Mouse (Mus musculus): ENCODE measurements around the gene Tcirg1. TPM values are rescaled to one million over a fixed set of nuclear protein-coding genes. Genes with fewer than 3 reads are reported as not detected.

Gene Tcirg1
- polyA plus RNA-seq, 1 experiment from 2014 or later: 34.8 TPM

- 0 out of 2 replicates have a peak within 1 kb of the TSS, but pooled peaks have one; percentile 16 for H3K9ac ChIP-seq (ENCODE audit: low read length)
- H3K9me3 ChIP-seq (ENCODE audit: control insufficient read depth, low read length): no peaks in the 10 kb centered on the region
- H3K27me3 ChIP-seq (replicated peaks; ENCODE audit: control insufficient read depth, insufficient read depth, low read length): no peaks in the 10 kb centered on the region
- H3K27ac ChIP-seq (ENCODE audit: low read depth): peak within 1 kb of the TSS; percentile 59
- DNase-seq (ENCODE audit: low spot score) (peak; percentile 68), ATAC-seq (replicated peaks; ENCODE audit: low FRiP score, low TSS enrichment, low read depth) (no peak)
- peaks cover 10% of the 10 kb centered on the region for H3K4me1 ChIP-seq (replicated peaks; ENCODE audit: control insufficient read depth, insufficient read depth, low read length)
- H3K36me3 ChIP-seq (ENCODE audit: control insufficient read depth, insufficient read depth, low read length): no peaks in the 10 kb centered on the region
- 49% methylated on average over 12 of the region's 12 CpGs for WGBS
- no peak within 1 kb of the TSS for H3K4me3 ChIP-seq (ENCODE audit: low read depth, low read length)
- H3K4me2 ChIP-seq (ENCODE audit: low read length): no peak within 1 kb of the TSS; the same call in 1 of the 2 replicates
These were observed 22.4 kb upstream of the Tcirg1 start, which contains the start of gene Aldh3b1 for GRCm38 (mm10) chr19:3929211-3929941. Gene Aldh3b1, minus strand, starts transcription at chr19:3929808.

- DNase-seq (ENCODE audit: low spot score): no peak
- no peak overlapping the region for H3K9ac ChIP-seq (ENCODE audit: low read length)
- no peak overlapping the region for H3K4me3 ChIP-seq (ENCODE audit: low read depth, low read length)
- no peak for ATAC-seq (replicated peaks; ENCODE audit: low FRiP score, low TSS enrichment, low read depth)
- peak overlapping the region; percentile 11; the same call in 1 of the 2 replicates for H3K27ac ChIP-seq (ENCODE audit: low read depth)
- H3K9me3 ChIP-seq (ENCODE audit: control insufficient read depth, low read length): no peaks in the 10 kb centered on the region
- H3K4me1 ChIP-seq (replicated peaks; ENCODE audit: control insufficient read depth, insufficient read depth, low read length): peaks cover 10% of the 10 kb centered on the region
- H3K36me3 ChIP-seq (ENCODE audit: control insufficient read depth, insufficient read depth, low read length): no peaks in the 10 kb centered on the region
- WGBS: 80% methylated on average over 4 of the region's 4 CpGs
- no peak overlapping the region for H3K4me2 ChIP-seq (ENCODE audit: low read length)
- no peaks in the 10 kb centered on the region for H3K27me3 ChIP-seq (replicated peaks; ENCODE audit: control insufficient read depth, insufficient read depth, low read length)
These were observed 21.8 kb upstream of the Tcirg1 start for GRCm38 (mm10) chr19:3928779-3929178.

- H3K36me3 ChIP-seq (ENCODE audit: control insufficient read depth, insufficient read depth, low read length): no peaks in the 10 kb centered on the region
- 85% methylated on average over 4 of the region's 4 CpGs for WGBS
- no peak overlapping the region for H3K4me2 ChIP-seq (ENCODE audit: low read length)
- H3K9ac ChIP-seq (ENCODE audit: low read length): no peak overlapping the region
- no peak overlapping the region for H3K27ac ChIP-seq (ENCODE audit: low read depth)
- no peaks in the 10 kb centered on the region for H3K27me3 ChIP-seq (replicated peaks; ENCODE audit: control insufficient read depth, insufficient read depth, low read length)
- H3K4me3 ChIP-seq (ENCODE audit: low read depth, low read length): no peak overlapping the region
- ATAC-seq (replicated peaks; ENCODE audit: low FRiP score, low TSS enrichment, low read depth) (no peak), DNase-seq (ENCODE audit: low spot score) (no peak)
- H3K9me3 ChIP-seq (ENCODE audit: control insufficient read depth, low read length): no peaks in the 10 kb centered on the region
- peaks cover 10% of the 10 kb centered on the region for H3K4me1 ChIP-seq (replicated peaks; ENCODE audit: control insufficient read depth, insufficient read depth, low read length)
These were observed 21.1 kb upstream of the Tcirg1 start for GRCm38 (mm10) chr19:3927989-3928388.

DNA sequence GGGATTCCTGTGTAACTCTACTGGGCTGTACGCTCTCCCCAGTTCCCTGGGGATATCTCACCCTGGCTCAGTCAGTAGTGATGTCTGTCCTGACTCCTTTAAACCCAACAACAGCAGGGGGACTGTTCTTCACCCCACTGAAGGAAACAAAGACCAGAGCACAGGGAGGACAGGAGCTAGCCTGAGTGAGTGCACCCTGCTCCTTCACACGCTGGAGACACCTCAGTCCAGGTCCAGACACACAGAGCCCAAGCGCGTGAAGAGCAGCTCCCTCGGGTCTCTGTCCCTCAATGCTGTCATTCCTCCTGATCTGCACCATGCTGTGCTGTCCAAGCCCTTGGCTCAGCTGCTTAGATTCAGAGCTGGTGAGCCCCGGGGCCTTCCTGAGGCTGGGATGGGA, 19.8 kb upstream of the Tcirg1 start:
- Histone ChIP-seq H3K4me1 (replicated peaks; ENCODE audit: control insufficient read depth, insufficient read depth, low read length) (peaks cover 10% of the 10 kb centered on the region), H3K9me3 (ENCODE audit: control insufficient read depth, low read length) (no peaks in the 10 kb centered on the region), H3K27me3 (replicated peaks; ENCODE audit: control insufficient read depth, insufficient read depth, low read length) (no peaks in the 10 kb centered on the region), H3K4me2 (ENCODE audit: low read length) (no peak overlapping the region), H3K36me3 (ENCODE audit: control insufficient read depth, insufficient read depth, low read length) (no peaks in the 10 kb centered on the region), H3K9ac (ENCODE audit: low read length) (no peak overlapping the region), H3K27ac (ENCODE audit: low read depth) (no peak overlapping the region), H3K4me3 (ENCODE audit: low read depth, low read length) (no peak overlapping the region)
- ATAC-seq (replicated peaks; ENCODE audit: low FRiP score, low TSS enrichment, low read depth) (no peak), DNase-seq (ENCODE audit: low spot score) (no peak)
- WGBS: 73% methylated on average over 6 of the region's 6 CpGs

- DNase-seq (ENCODE audit: low spot score) (no peak), ATAC-seq (replicated peaks; ENCODE audit: low FRiP score, low TSS enrichment, low read depth) (no peak)
- no peaks in the 10 kb centered on the region for H3K27me3 ChIP-seq (replicated peaks; ENCODE audit: control insufficient read depth, insufficient read depth, low read length)
- no peak overlapping the region for H3K27ac ChIP-seq (ENCODE audit: low read depth)
- no peaks in the 10 kb centered on the region for H3K9me3 ChIP-seq (ENCODE audit: control insufficient read depth, low read length)
- H3K9ac ChIP-seq (ENCODE audit: low read length): no peak overlapping the region
- H3K4me2 ChIP-seq (ENCODE audit: low read length): no peak overlapping the region
- no peak overlapping the region for H3K4me3 ChIP-seq (ENCODE audit: low read depth, low read length)
- H3K4me1 ChIP-seq (replicated peaks; ENCODE audit: control insufficient read depth, insufficient read depth, low read length): peaks cover 10% of the 10 kb centered on the region
- 60% methylated on average over 3 of the region's 3 CpGs for WGBS
- H3K36me3 ChIP-seq (ENCODE audit: control insufficient read depth, insufficient read depth, low read length): no peaks in the 10 kb centered on the region
These were observed 19.3 kb upstream of the Tcirg1 start for GRCm38 (mm10) chr19:3926279-3926678.

DNA sequence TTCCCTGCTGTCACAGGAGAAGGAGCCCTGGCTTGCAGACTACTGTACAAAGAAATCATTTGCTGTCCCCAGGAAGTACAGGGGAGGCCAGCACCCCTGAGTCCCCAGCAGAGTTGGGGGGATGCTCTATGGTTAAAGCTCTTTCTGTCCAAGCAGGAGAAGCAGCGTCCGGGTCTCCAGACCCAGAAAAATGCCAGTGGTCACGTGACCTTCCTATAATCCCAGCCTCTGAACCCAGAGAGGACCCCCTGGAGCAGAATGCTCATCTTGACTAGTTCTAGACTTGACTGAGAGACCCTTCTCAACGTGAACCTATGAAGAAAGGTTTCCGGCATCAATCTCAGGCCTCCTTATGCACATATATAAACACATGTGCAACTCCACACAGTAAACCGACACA, 18.9 kb upstream of the Tcirg1 start:
- H3K27me3 ChIP-seq (replicated peaks; ENCODE audit: control insufficient read depth, insufficient read depth, low read length): no peaks in the 10 kb centered on the region
- DNase-seq (ENCODE audit: low spot score): no peak
- no peak for ATAC-seq (replicated peaks; ENCODE audit: low FRiP score, low TSS enrichment, low read depth)
- 77% methylated on average over 6 of the region's 6 CpGs for WGBS
- peaks cover 10% of the 10 kb centered on the region for H3K4me1 ChIP-seq (replicated peaks; ENCODE audit: control insufficient read depth, insufficient read depth, low read length)
- H3K4me2 ChIP-seq (ENCODE audit: low read length): no peak overlapping the region
- no peaks in the 10 kb centered on the region for H3K36me3 ChIP-seq (ENCODE audit: control insufficient read depth, insufficient read depth, low read length)
- H3K27ac ChIP-seq (ENCODE audit: low read depth): no peak overlapping the region
- H3K9ac ChIP-seq (ENCODE audit: low read length): no peak overlapping the region
- H3K4me3 ChIP-seq (ENCODE audit: low read depth, low read length): no peak overlapping the region
- H3K9me3 ChIP-seq (ENCODE audit: control insufficient read depth, low read length): no peaks in the 10 kb centered on the region

- WGBS: 92% methylated on average over 7 of the region's 7 CpGs
- Histone ChIP-seq H3K4me1 (replicated peaks; ENCODE audit: control insufficient read depth, insufficient read depth, low read length) (peaks cover 10% of the 10 kb centered on the region), H3K4me3 (ENCODE audit: low read depth, low read length) (no peak overlapping the region), H3K9me3 (ENCODE audit: control insufficient read depth, low read length) (no peaks in the 10 kb centered on the region), H3K27ac (ENCODE audit: low read depth) (no peak overlapping the region), H3K36me3 (ENCODE audit: control insufficient read depth, insufficient read depth, low read length) (no peaks in the 10 kb centered on the region), H3K9ac (ENCODE audit: low read length) (no peak overlapping the region), H3K27me3 (replicated peaks; ENCODE audit: control insufficient read depth, insufficient read depth, low read length) (no peaks in the 10 kb centered on the region), H3K4me2 (ENCODE audit: low read length) (no peak overlapping the region)
- DNase-seq (ENCODE audit: low spot score) (no peak), ATAC-seq (replicated peaks; ENCODE audit: low FRiP score, low TSS enrichment, low read depth) (no peak)
These were observed 17.9 kb upstream of the Tcirg1 start for GRCm38 (mm10) chr19:3924868-3925267.

DNA sequence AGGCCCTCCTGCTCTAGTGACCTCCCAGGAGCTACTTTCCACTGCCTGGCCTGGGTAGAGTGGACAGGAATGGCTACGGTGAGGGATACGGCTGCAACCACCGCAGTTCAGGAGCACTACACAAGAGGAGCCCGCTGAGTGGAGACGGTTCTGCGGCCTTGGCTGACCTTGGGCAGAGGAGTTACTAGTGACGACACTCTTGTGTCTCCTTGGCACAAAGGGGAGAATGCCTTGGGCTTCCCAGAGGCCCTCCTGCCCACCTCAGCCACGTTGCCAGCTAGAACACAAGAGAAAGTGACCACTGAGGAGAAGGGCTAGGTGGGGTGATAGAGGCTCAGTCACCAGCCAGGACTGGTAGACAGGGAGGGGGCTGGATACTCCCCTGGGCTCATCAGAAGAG, 17.3 kb upstream of the Tcirg1 start:
- no peak overlapping the region for H3K9ac ChIP-seq (ENCODE audit: low read length)
- DNase-seq (ENCODE audit: low spot score) (no peak), ATAC-seq (replicated peaks; ENCODE audit: low FRiP score, low TSS enrichment, low read depth) (no peak)
- H3K27me3 ChIP-seq (replicated peaks; ENCODE audit: control insufficient read depth, insufficient read depth, low read length): no peaks in the 10 kb centered on the region
- WGBS: 72% methylated on average over 8 of the region's 8 CpGs
- no peak overlapping the region for H3K27ac ChIP-seq (ENCODE audit: low read depth)
- H3K4me2 ChIP-seq (ENCODE audit: low read length): no peak overlapping the region
- no peaks in the 10 kb centered on the region for H3K36me3 ChIP-seq (ENCODE audit: control insufficient read depth, insufficient read depth, low read length)
- no peak overlapping the region for H3K4me3 ChIP-seq (ENCODE audit: low read depth, low read length)
- peaks cover 4% of the 10 kb centered on the region for H3K4me1 ChIP-seq (replicated peaks; ENCODE audit: control insufficient read depth, insufficient read depth, low read length)
- no peaks in the 10 kb centered on the region for H3K9me3 ChIP-seq (ENCODE audit: control insufficient read depth, low read length)

GRCm38 (mm10) chr19:3923586-3923985, 16.7 kb upstream of the Tcirg1 start:
- H3K27ac ChIP-seq (ENCODE audit: low read depth): 0 out of 2 replicates have a peak overlapping the region, but pooled peaks have one; percentile 34
- H3K4me2 ChIP-seq (ENCODE audit: low read length): no peak overlapping the region
- ATAC-seq (replicated peaks; ENCODE audit: low FRiP score, low TSS enrichment, low read depth) (no peak), DNase-seq (ENCODE audit: low spot score) (no peak)
- no peaks in the 10 kb centered on the region for H3K9me3 ChIP-seq (ENCODE audit: control insufficient read depth, low read length)
- no peaks in the 10 kb centered on the region for H3K36me3 ChIP-seq (ENCODE audit: control insufficient read depth, insufficient read depth, low read length)
- H3K4me3 ChIP-seq (ENCODE audit: low read depth, low read length): no peak overlapping the region
- H3K9ac ChIP-seq (ENCODE audit: low read length): no peak overlapping the region
- no peaks in the 10 kb centered on the region for H3K27me3 ChIP-seq (replicated peaks; ENCODE audit: control insufficient read depth, insufficient read depth, low read length)
- 50% methylated on average over 13 of the region's 13 CpGs for WGBS
- no peaks in the 10 kb centered on the region; the same call in 1 of the 2 replicates for H3K4me1 ChIP-seq (replicated peaks; ENCODE audit: control insufficient read depth, insufficient read depth, low read length)
